Mouse (Mus musculus) Patski (cell line): ENCODE results near the gene Crlf3. TPM values are rescaled to one million over a fixed set of nuclear protein-coding genes. Genes with fewer than 3 reads are reported as not detected.
A peak's percentile ranks its signal among the peaks of the same experiment; 100 is the strongest.

Experiments used
- ATAC-seq: fragments of 100-300 bp; one replicate; pipeline ENCODE4 v1.8.0; 2021
- CTCF ChIA-PET: fragments of 350-600 bp; sonication (Branson Sonifier 250); formaldehyde crosslinking; loops from one replicate; lab custom pipeline; 2022; ENCODE audit warnings: inconsistent platforms; lab: Charles Lee
- POLR2A ChIA-PET: fragments of 350-600 bp; sonication (Branson Sonifier 250); formaldehyde crosslinking; loops from one replicate; lab custom pipeline; 2022; ENCODE audit warnings: antibody characterized with exemption, inconsistent platforms; lab: Charles Lee
- DNase-seq: peaks from one replicate; pipeline ENCODE4 v3.0.0-alpha.2; 2011; ENCODE audit warnings: low read depth, low spot score
- H3K27me3 ChIP-seq: fragments of 371-371 bp; one replicate; pipeline ENCODE4 v1.5.1; 2021
- CTCF ChIP-seq: fragments of 100-300 bp; IDR thresholded peaks from one replicate; pipeline ENCODE4 v1.5.1; 2021
- in situ Hi-C: fragments of 300-500 bp; cut with MboI; formaldehyde crosslinking; loops from 3 replicates; pipeline ENCODE4 v1.11.1; 2018; ENCODE audit warnings: low pct_unique_long_range_greater_than_20kb, mixed read lengths
- polyA plus RNA-seq: library from polyadenylated mRNA; unstranded; gene quantifications from one replicate; pipeline ENCODE4 v1.2.3, GENCODE M21; 2021

The Crlf3 gene
- polyA plus RNA-seq, 1 experiment from 2014 or later = 27.9 TPM

GRCm38 (mm10) chr11:80085356-80086055 lies 4.7 kb upstream of the Crlf3 start:
- TF ChIP-seq CTCF = no peak
- ATAC-seq = no peak
- ChIA-PET CTCF (no interaction called here), POLR2A (no interaction called here)
- no peak for DNase-seq
- H3K27me3 ChIP-seq = no peaks in the 10 kb centered on the region
- in situ Hi-C loops = no loop called here

GRCm38 (mm10) chr11:80081786-80082319 lies 1.1 kb upstream of the Crlf3 start:
- in situ Hi-C loops = loop anchor here (5.0 kb wide), 1 partner anchor 40 kb away; no protein-coding TSS in a partner anchor
- ChIA-PET POLR2A (interaction anchor here (1.6 kb wide), 1 partner anchor 10 kb away, joined by 6 read pairs; no protein-coding TSS in a partner anchor), CTCF (no interaction called here)
- H3K27me3 ChIP-seq = no peaks in the 10 kb centered on the region
- no peak for TF ChIP-seq CTCF
- no peak for DNase-seq
- no peak for ATAC-seq

GRCm38 (mm10) chr11:80080381-80080825 lies 388 bp downstream of the Crlf3 start:
- ChIA-PET POLR2A (interaction anchor here (0.7 to 1.6 kb wide), 3 partner anchors 9 to 120 kb away, joined by 3 to 6 read pairs (median 4); no protein-coding TSS in a partner anchor), CTCF (no interaction called here)
- in situ Hi-C loops = loop anchor here (5.0 kb wide), 1 partner anchor 38 kb away; no protein-coding TSS in a partner anchor
- no peak for TF ChIP-seq CTCF
- no peaks in the 10 kb centered on the region for H3K27me3 ChIP-seq
- DNase-seq = no peak
- ATAC-seq = peak; percentile 48

- POLR2A ChIA-PET = interaction anchor here (1.2 kb wide), 1 partner anchor 37 kb away, joined by 3 read pairs; no protein-coding TSS in a partner anchor
- ATAC-seq (no peak), DNase-seq (no peak)
- no peak for TF ChIP-seq CTCF
- CTCF ChIA-PET = no interaction called here
- no peaks in the 10 kb centered on the region for H3K27me3 ChIP-seq
- in situ Hi-C loops = loop anchor here (5.0 kb wide), 1 partner anchor 37 kb away; no protein-coding TSS in a partner anchor
Measured at GRCm38 (mm10) chr11:80079751-80080150, 1.0 kb downstream of the Crlf3 start.

GRCm38 (mm10) chr11:80078831-80079230 lies 2.0 kb downstream of the Crlf3 start:
- in situ Hi-C loops = no loop called here
- no peaks in the 10 kb centered on the region for H3K27me3 ChIP-seq
- no peak for TF ChIP-seq CTCF
- no peak for DNase-seq
- no peak for ATAC-seq
- ChIA-PET CTCF (no interaction called here), POLR2A (interaction anchor here (0.6 kb wide), 1 partner anchor 690 kb away, joined by 3 read pairs; no protein-coding TSS in a partner anchor)

- CTCF ChIA-PET = no interaction called here
- in situ Hi-C loops = no loop called here
- no peaks in the 10 kb centered on the region for H3K27me3 ChIP-seq
- POLR2A ChIA-PET = no interaction called here
- DNase-seq (no peak), ATAC-seq (no peak)
- no peak for TF ChIP-seq CTCF
Measured at GRCm38 (mm10) chr11:80077784-80078545, 2.8 kb downstream of the Crlf3 start.

GRCm38 (mm10) chr11:80075608-80076277 lies 5.0 kb downstream of the Crlf3 start:
- no peaks in the 10 kb centered on the region for H3K27me3 ChIP-seq
- no peak for DNase-seq
- ChIA-PET POLR2A (no interaction called here), CTCF (no interaction called here)
- in situ Hi-C loops = no loop called here
- ATAC-seq = no peak
- no peak for TF ChIP-seq CTCF

- POLR2A ChIA-PET = no interaction called here
- ATAC-seq = no peak
- in situ Hi-C loops = no loop called here
Measured at GRCm38 (mm10) chr11:80072365-80072764, 8.4 kb downstream of the Crlf3 start.

GRCm38 (mm10) chr11:80071039-80071438 lies 9.8 kb downstream of the Crlf3 start:
- CTCF ChIA-PET = interaction anchor here (1.0 to 1.5 kb wide), 2 partner anchors 16 to 38 kb away, joined by 3 to 5 read pairs; no protein-coding TSS in a partner anchor
- no peak for ATAC-seq
- TF ChIP-seq CTCF = no peak
- no peaks in the 10 kb centered on the region for H3K27me3 ChIP-seq
- DNase-seq = no peak
- in situ Hi-C loops = no loop called here
- POLR2A ChIA-PET = interaction anchor here (1.3 kb wide), 1 partner anchor 10 kb away, joined by 6 read pairs; the partner anchor contains the start of gene Crlf3

More at GRCm38 (mm10) chr11:80072365-80072764, 8.4 kb downstream of the Crlf3 start:
- TF ChIP-seq CTCF = no peak
- CTCF ChIA-PET = interaction anchor here (0.9 to 1.5 kb wide), 3 partner anchors 15 to 39 kb away, joined by 3 to 5 read pairs (median 3); no protein-coding TSS in a partner anchor
- no peak for DNase-seq
- no peaks in the 10 kb centered on the region for H3K27me3 ChIP-seq

- ATAC-seq (no peak), DNase-seq (no peak)
- TF ChIP-seq CTCF = no peak
- ChIA-PET POLR2A (no interaction called here), CTCF (interaction anchor here (0.8 to 1.6 kb wide), 2 partner anchors 14 to 28 kb away, joined by 3 read pairs; no protein-coding TSS in a partner anchor)
- H3K27me3 ChIP-seq = no peaks in the 10 kb centered on the region
- in situ Hi-C loops = no loop called here
Measured at GRCm38 (mm10) chr11:80069815-80070214, 11.0 kb downstream of the Crlf3 start.
